Mouse (Mus musculus): ENCODE data around the gene Tfcp2.

- TF ChIP-seq CTCF (IDR thresholded peaks at IDR 0.05; ENCODE audit: low read depth, low read length), result no peak
- no peak for TF ChIP-seq POLR2A (IDR thresholded peaks at IDR 0.05; ENCODE audit: insufficient read depth, low read length)
- no peak for TF ChIP-seq EP300 (IDR thresholded peaks at IDR 0.05; ENCODE audit: insufficient read depth, low read depth, low read length)
Measured at GRCm38 (mm10) chr15:100478351-100478750, 73.5 kb downstream of the Tfcp2 start.

Data from ES-Bruce4 (cell line).